Mouse (Mus musculus): Measurements from ENCODE around the gene Tec. TPM values are rescaled to one million over a fixed set of nuclear protein-coding genes. Genes with fewer than 3 reads are reported as not detected.

Gene Tec
- 8.4 and 8.6 TPM in 2 replicates for polyA plus RNA-seq (2015; fragmentation: Nextera tagmentation; extraction: Ambion mirVana)

DNA sequence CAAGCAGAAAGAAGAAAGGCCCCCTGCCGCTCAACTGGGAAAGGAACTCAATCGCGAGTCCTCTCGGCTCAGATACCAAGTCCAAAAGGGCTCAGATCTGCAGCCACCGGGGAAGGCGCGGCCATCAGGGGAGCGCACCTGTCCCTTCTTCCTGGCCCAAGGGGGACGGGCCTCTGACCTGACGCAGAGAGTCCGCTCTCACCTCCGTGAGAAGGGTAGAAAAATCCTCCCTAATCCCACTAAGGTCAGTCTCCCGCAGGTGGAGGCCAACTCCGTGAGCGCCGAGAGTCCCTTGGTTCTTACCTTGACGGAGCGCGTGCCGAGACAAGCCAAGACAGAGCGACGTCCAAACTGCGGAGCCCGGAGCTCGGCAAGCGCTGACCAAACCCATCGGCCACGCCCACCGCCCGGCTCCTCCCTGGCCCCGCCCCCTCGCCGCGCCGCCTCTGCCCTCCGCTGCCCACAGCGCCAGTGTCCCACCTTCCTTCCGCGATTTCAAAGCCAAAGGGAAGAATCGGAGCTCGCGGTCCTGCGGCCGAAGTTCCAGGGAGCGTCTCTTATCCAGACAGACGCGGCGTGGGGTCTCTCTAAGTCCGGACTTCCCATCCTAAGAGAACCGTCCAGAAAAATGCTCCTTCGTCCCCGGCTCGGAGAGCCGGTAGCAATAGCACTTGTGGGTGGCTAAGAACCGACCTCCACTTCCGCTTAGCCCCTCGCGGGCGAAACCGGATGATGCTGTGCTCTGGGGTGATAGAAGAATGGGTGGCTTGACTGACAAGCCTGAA lies at the start of gene Tec:
TSS of gene Tec (minus strand) at position 393 of the 785 bp plus-strand sequence.
- WGBS, result under 1% methylated on average over 60 of the region's 60 CpGs
- Histone ChIP-seq H3K9me3 (replicated peaks) (no peaks in the 10 kb centered on the region), H3K27ac (peak within 1 kb of the TSS; percentile 75), H3K4me2 (peak within 1 kb of the TSS; percentile 93), H3K4me3 (replicated peaks) (peak within 1 kb of the TSS; percentile 61), H3K9ac (peak within 1 kb of the TSS; percentile 59), H3K27me3 (0 out of 2 replicates have a peak, but pooled peaks cover 7% of the 10 kb centered on the region), H3K36me3 (no peaks in the 10 kb centered on the region), H3K4me1 (peaks cover 39% of the 10 kb centered on the region)
- ATAC-seq (replicated peaks; ENCODE audit: low FRiP score), result peak; percentile 94

DNA sequence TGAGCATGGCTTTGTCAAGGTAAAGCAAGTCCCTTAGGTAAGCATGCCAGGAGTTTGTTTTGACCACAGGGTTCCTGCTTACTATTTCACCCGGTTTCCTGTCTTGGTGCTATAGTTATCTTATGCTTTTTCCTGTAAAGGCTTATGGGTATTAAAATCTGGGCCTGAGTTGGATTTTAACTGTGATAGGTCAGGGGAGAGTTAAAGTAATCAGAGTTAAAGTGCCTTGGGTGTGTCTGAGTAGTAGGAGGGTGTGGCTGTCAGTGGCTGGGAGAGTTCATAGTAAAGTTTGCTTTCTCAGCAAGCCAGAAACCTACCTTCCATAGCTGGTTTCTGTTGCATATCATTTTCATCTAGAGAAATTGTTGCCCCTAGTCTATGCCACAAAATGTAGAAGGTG lies 48.6 kb upstream of the Tec start:
- no peaks in the 10 kb centered on the region for H3K27me3 ChIP-seq
- H3K9ac ChIP-seq, result no peak overlapping the region
- peaks cover 33% of the 10 kb centered on the region for H3K4me1 ChIP-seq
- peak overlapping the region; percentile 65; the same call in 1 of the 2 replicates for H3K4me2 ChIP-seq
- H3K9me3 ChIP-seq (replicated peaks), result no peaks in the 10 kb centered on the region
- ATAC-seq (replicated peaks; ENCODE audit: low FRiP score), result no peak
- 40% methylated on average over 1 of the region's 1 CpGs for WGBS
- no peak overlapping the region for H3K27ac ChIP-seq
- no peaks in the 10 kb centered on the region for H3K36me3 ChIP-seq
- peak overlapping the region; percentile 97; the same call in 1 of the 2 replicates for H3K4me3 ChIP-seq (replicated peaks)

DNA sequence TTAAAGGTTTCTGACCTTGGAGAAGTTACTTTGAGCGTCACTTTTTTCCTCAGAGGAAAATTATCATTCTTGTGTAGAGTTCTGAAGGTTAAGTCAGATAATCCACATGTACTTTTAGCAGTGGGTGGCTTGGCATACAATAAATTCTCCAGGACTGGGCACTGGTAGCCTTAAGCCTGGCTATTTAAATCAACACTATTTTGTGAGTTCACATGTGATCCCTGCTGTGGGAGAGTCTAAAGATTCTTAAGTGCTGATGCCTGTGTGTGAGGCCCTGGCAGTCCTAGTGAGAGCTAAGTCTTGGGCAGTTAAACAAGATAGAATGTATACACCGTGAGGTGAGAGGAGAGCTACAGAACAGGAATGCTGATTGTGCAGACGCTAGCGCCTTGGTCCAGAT lies 47.8 kb upstream of the Tec start:
- H3K27ac ChIP-seq, result peak overlapping the region; percentile 16; the same call in 1 of the 2 replicates
- 29% methylated on average over 4 of the region's 4 CpGs for WGBS
- peak overlapping the region; percentile 98; the same call in 1 of the 2 replicates for H3K9ac ChIP-seq

GRCm38 (mm10) chr5:72914633-72915561 lies 46.6 kb upstream of the Tec start:
- peak; percentile 52; the same call in 1 of the 2 replicates for ATAC-seq (replicated peaks; ENCODE audit: low FRiP score)
- under 1% methylated on average over 58 of the region's 66 CpGs for WGBS

More for the DNA sequence above, 47.8 kb upstream of the Tec start:
- peak overlapping the region; percentile 65 for H3K4me2 ChIP-seq
- H3K4me1 ChIP-seq, result peaks cover 33% of the 10 kb centered on the region
- H3K27me3 ChIP-seq, result no peaks in the 10 kb centered on the region
- peak overlapping the region; percentile 97 for H3K4me3 ChIP-seq (replicated peaks)
- no peak for ATAC-seq (replicated peaks; ENCODE audit: low FRiP score)
- no peaks in the 10 kb centered on the region for H3K9me3 ChIP-seq (replicated peaks)
- no peaks in the 10 kb centered on the region for H3K36me3 ChIP-seq

DNA sequence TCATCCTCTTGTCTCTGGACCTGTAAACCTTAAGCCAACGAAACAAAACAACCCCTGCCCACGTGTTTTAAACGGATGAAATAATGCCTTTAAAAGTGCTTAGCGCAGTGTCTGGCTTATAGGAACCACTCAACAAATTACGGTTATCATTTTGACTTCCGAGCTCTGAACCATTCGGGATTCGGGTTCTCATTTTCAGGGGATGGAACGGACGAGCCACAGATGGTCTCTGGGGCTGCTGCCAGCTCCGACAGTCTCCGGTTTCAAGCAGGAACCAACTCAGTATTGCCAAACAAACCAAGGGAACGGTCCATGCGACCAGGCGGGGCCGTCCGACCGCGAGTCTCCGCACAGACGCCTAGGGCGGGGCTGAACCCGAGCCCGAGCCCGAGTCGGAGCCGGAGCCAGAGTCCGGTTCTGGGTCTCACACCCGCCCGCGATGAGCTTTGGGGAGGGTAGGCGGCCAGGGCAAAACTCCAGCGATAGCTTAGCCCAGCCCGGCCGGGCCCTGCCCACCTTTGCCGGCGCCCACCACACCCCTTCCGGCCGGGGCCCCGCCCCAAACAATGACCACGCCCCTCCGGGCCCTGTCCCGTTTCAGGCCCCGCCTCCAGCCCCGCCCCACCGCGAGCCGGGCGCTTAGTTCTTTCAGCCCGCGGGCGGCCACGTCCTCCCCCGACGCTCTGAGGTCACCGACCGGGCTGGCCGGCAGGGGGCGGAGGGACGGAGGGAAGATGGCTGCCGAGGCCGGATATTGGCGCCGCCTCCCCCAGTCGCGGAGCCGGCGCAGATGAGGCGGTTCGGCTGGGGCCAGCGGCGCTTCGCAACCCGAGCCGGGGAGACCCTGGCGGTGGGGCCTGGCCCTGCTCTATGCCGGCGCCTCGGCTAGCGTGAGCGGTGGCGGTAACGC lies 45.6 kb upstream of the Tec start, which contains the start of gene Slain2:
TSS of gene Slain2 (plus strand) at position 657 of the 910 bp plus-strand sequence.
- Histone ChIP-seq H3K4me3 (replicated peaks) (peak within 1 kb of the TSS; percentile 97), H3K9me3 (replicated peaks) (no peaks in the 10 kb centered on the region), H3K27ac (peak within 1 kb of the TSS; percentile 99), H3K4me2 (peak within 1 kb of the TSS; percentile 65), H3K36me3 (no peaks in the 10 kb centered on the region), H3K27me3 (no peaks in the 10 kb centered on the region), H3K4me1 (peaks cover 31% of the 10 kb centered on the region), H3K9ac (peak within 1 kb of the TSS; percentile 98)
- peak; percentile 94 for ATAC-seq (replicated peaks; ENCODE audit: low FRiP score)
- WGBS, result 1% methylated on average over 80 of the region's 83 CpGs

More at GRCm38 (mm10) chr5:72914633-72915561, 46.6 kb upstream of the Tec start:
- H3K4me3 ChIP-seq (replicated peaks), result peak overlapping the region; percentile 97
- H3K27me3 ChIP-seq, result no peaks in the 10 kb centered on the region
- H3K4me2 ChIP-seq, result peak overlapping the region; percentile 65
- no peaks in the 10 kb centered on the region for H3K9me3 ChIP-seq (replicated peaks)
- peak overlapping the region; percentile 98 for H3K9ac ChIP-seq
- H3K36me3 ChIP-seq, result no peaks in the 10 kb centered on the region
- peak overlapping the region; percentile 99 for H3K27ac ChIP-seq
- peaks cover 32% of the 10 kb centered on the region for H3K4me1 ChIP-seq

- Histone ChIP-seq H3K36me3 (no peaks in the 10 kb centered on the region), H3K27ac (no peak overlapping the region), H3K9me3 (replicated peaks) (no peaks in the 10 kb centered on the region), H3K4me2 (no peak overlapping the region), H3K27me3 (no peaks in the 10 kb centered on the region), H3K9ac (no peak overlapping the region), H3K4me1 (peaks cover 18% of the 10 kb centered on the region), H3K4me3 (replicated peaks) (no peak overlapping the region)
- WGBS, result 92% methylated on average over 3 of the region's 3 CpGs
- ATAC-seq (replicated peaks; ENCODE audit: low FRiP score), result no peak
Measured at GRCm38 (mm10) chr5:72911284-72911683, 43.0 kb upstream of the Tec start.

DNA sequence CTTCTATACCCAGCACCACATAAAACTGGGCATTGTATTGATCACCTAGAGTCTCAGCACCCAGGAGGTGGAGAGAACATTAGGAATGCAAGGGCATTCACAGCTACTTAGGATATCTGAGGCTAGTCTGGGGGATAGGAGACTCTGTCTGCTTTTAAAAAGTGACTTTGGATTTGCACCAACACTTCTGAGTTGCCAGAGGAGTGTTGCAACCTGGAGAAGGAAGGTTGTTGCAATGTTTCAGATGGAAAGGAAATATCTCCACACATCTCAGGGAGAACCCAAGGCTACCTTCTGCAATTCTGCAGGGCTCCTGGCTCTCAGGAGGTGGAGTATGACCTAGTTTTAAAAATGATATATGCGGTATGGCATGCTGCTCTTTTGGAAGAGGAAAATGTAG lies 42.1 kb upstream of the Tec start:
- 83% methylated on average over 1 of the region's 1 CpGs for WGBS
- Histone ChIP-seq H3K9ac (no peak overlapping the region), H3K9me3 (replicated peaks) (no peaks in the 10 kb centered on the region), H3K27me3 (no peaks in the 10 kb centered on the region), H3K4me2 (no peak overlapping the region), H3K4me3 (replicated peaks) (no peak overlapping the region), H3K36me3 (no peaks in the 10 kb centered on the region), H3K4me1 (peaks cover 10% of the 10 kb centered on the region), H3K27ac (no peak overlapping the region)
- ATAC-seq (replicated peaks; ENCODE audit: low FRiP score), result no peak

GRCm38 (mm10) chr5:72909363-72909762 lies 41.1 kb upstream of the Tec start:
- Histone ChIP-seq H3K4me2 (no peak overlapping the region), H3K27me3 (no peaks in the 10 kb centered on the region), H3K4me1 (peaks cover 10% of the 10 kb centered on the region), H3K36me3 (no peaks in the 10 kb centered on the region), H3K4me3 (replicated peaks) (no peak overlapping the region), H3K9me3 (replicated peaks) (no peaks in the 10 kb centered on the region), H3K9ac (no peak overlapping the region), H3K27ac (no peak overlapping the region)
- no peak for ATAC-seq (replicated peaks; ENCODE audit: low FRiP score)
- WGBS, result 64% methylated on average over 4 of the region's 4 CpGs

DNA sequence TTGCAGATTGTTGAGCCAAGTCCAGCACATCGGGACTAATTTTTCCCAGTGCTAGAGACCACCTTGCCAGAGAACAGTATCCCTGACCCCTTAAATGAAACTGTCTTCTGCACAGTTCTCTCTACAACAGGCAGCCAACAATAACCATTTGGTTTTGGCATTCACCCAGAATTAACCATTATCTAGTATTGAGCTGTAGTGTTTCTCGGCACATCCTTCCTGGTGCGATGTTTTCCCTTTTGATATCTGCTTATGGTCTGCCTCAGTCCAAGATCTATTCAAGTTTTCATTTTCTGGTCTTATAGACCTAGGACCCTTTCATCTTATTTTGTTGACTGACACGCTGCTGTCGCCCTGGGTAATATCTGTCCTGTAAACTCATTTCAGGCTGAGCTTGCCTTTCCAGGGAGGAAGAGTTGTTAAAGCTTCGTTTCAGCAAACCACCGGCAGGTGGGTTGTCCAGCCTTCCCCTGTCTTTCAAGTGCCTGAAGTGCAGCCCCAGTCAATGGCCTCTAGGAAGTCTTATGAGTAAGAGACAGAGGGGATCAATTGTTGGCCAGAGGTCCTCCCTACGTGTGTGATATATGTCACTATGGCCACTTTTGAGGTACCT lies 40.1 kb upstream of the Tec start:
- no peaks in the 10 kb centered on the region for H3K36me3 ChIP-seq
- H3K9me3 ChIP-seq (replicated peaks), result no peaks in the 10 kb centered on the region
- no peak overlapping the region for H3K4me3 ChIP-seq (replicated peaks)
- 81% methylated on average over 8 of the region's 8 CpGs for WGBS
- no peak for ATAC-seq (replicated peaks; ENCODE audit: low FRiP score)
- no peak overlapping the region for H3K9ac ChIP-seq
- no peaks in the 10 kb centered on the region for H3K27me3 ChIP-seq
- no peak overlapping the region for H3K4me2 ChIP-seq
- H3K4me1 ChIP-seq, result peaks cover 10% of the 10 kb centered on the region
- no peak overlapping the region for H3K27ac ChIP-seq

GRCm38 (mm10) chr5:72907402-72907801 lies 39.1 kb upstream of the Tec start:
- no peaks in the 10 kb centered on the region for H3K4me1 ChIP-seq
- 78% methylated on average over 6 of the region's 6 CpGs for WGBS
- no peaks in the 10 kb centered on the region for H3K36me3 ChIP-seq
- H3K9me3 ChIP-seq (replicated peaks), result no peaks in the 10 kb centered on the region
- H3K4me3 ChIP-seq (replicated peaks), result no peak overlapping the region
- no peak overlapping the region for H3K9ac ChIP-seq
- no peaks in the 10 kb centered on the region for H3K27me3 ChIP-seq
- no peak overlapping the region for H3K4me2 ChIP-seq
- no peak overlapping the region for H3K27ac ChIP-seq
- ATAC-seq (replicated peaks; ENCODE audit: low FRiP score), result no peak
